Mouse (Mus musculus): Measurements from ENCODE around the gene Il6st. TPM values are rescaled to one million over a fixed set of nuclear protein-coding genes. Genes with fewer than 3 reads are reported as not detected.
A peak's percentile ranks its signal among the peaks of the same experiment; 100 is the strongest.

Gene Il6st
- polyA plus RNA-seq, 1 experiment: 38.1 TPM

GRCm38 (mm10) chr13:112473757-112474755 lies 10.2 kb downstream of the Il6st start:
- Histone ChIP-seq H3K4me3 (ENCODE audit: control insufficient read depth, insufficient read depth, low read length) (no peak overlapping the region), H3K4me1 (replicated peaks; ENCODE audit: control insufficient read depth, insufficient read depth, low read length) (peaks cover 20% of the 10 kb centered on the region), H3K27ac (ENCODE audit: control insufficient read depth, insufficient read depth, low read length) (peak overlapping the region; percentile 22), H3K36me3 (ENCODE audit: control insufficient read depth, insufficient read depth, low read length) (peaks cover 19% of the 10 kb centered on the region), H3K27me3 (ENCODE audit: control insufficient read depth, insufficient read depth, low read length) (no peaks in the 10 kb centered on the region)
- TF ChIP-seq CTCF (IDR thresholded peaks at IDR 0.05; ENCODE audit: borderline replicate concordance, control insufficient read depth, extremely low read depth, insufficient read depth, low read length, poor library complexity) (no peak), POLR2A (IDR thresholded peaks at IDR 0.05; ENCODE audit: control insufficient read depth, extremely low read depth, insufficient read depth, low read length, poor library complexity) (no peak)
- 60% methylated on average over 21 of the region's 21 CpGs for WGBS
- DNase-seq: no peak

- Histone ChIP-seq H3K4me3 (ENCODE audit: control insufficient read depth, insufficient read depth, low read length) (no peak overlapping the region), H3K4me1 (replicated peaks; ENCODE audit: control insufficient read depth, insufficient read depth, low read length) (peaks cover 5% of the 10 kb centered on the region), H3K36me3 (ENCODE audit: control insufficient read depth, insufficient read depth, low read length) (peaks cover 62% of the 10 kb centered on the region), H3K27ac (ENCODE audit: control insufficient read depth, insufficient read depth, low read length) (no peak overlapping the region), H3K27me3 (ENCODE audit: control insufficient read depth, insufficient read depth, low read length) (no peaks in the 10 kb centered on the region)
- 96% methylated on average over 7 of the region's 7 CpGs for WGBS
- TF ChIP-seq CTCF (IDR thresholded peaks at IDR 0.05; ENCODE audit: borderline replicate concordance, control insufficient read depth, extremely low read depth, insufficient read depth, low read length, poor library complexity): no peak
- TF ChIP-seq POLR2A (IDR thresholded peaks at IDR 0.05; ENCODE audit: control insufficient read depth, extremely low read depth, insufficient read depth, low read length, poor library complexity): no peak
- no peak for DNase-seq
These were observed 15.2 kb downstream of the Il6st start for GRCm38 (mm10) chr13:112479032-112479431.

- H3K36me3 ChIP-seq (ENCODE audit: control insufficient read depth, insufficient read depth, low read length): peaks cover 64% of the 10 kb centered on the region
- 94% methylated on average over 15 of the region's 15 CpGs for WGBS
- TF ChIP-seq CTCF (IDR thresholded peaks at IDR 0.05; ENCODE audit: borderline replicate concordance, control insufficient read depth, extremely low read depth, insufficient read depth, low read length, poor library complexity) (no peak), POLR2A (IDR thresholded peaks at IDR 0.05; ENCODE audit: control insufficient read depth, extremely low read depth, insufficient read depth, low read length, poor library complexity) (no peak)
- no peaks in the 10 kb centered on the region for H3K27me3 ChIP-seq (ENCODE audit: control insufficient read depth, insufficient read depth, low read length)
- H3K4me3 ChIP-seq (ENCODE audit: control insufficient read depth, insufficient read depth, low read length): no peak overlapping the region
- no peak overlapping the region for H3K27ac ChIP-seq (ENCODE audit: control insufficient read depth, insufficient read depth, low read length)
- H3K4me1 ChIP-seq (replicated peaks; ENCODE audit: control insufficient read depth, insufficient read depth, low read length): peaks cover 5% of the 10 kb centered on the region; the same call in 1 of the 2 replicates
- no peak for DNase-seq
These were observed 16.1 kb downstream of the Il6st start for GRCm38 (mm10) chr13:112479926-112480325.

- TF ChIP-seq POLR2A (IDR thresholded peaks at IDR 0.05; ENCODE audit: control insufficient read depth, extremely low read depth, insufficient read depth, low read length, poor library complexity) (no peak), CTCF (IDR thresholded peaks at IDR 0.05; ENCODE audit: borderline replicate concordance, control insufficient read depth, extremely low read depth, insufficient read depth, low read length, poor library complexity) (no peak)
- WGBS: 97% methylated on average over 5 of the region's 5 CpGs
- peaks cover 65% of the 10 kb centered on the region for H3K36me3 ChIP-seq (ENCODE audit: control insufficient read depth, insufficient read depth, low read length)
These were observed 18.7 kb downstream of the Il6st start for GRCm38 (mm10) chr13:112482525-112482924.

GRCm38 (mm10) chr13:112483015-112483414 lies 19.1 kb downstream of the Il6st start:
- Histone ChIP-seq H3K27me3 (ENCODE audit: control insufficient read depth, insufficient read depth, low read length) (no peaks in the 10 kb centered on the region), H3K4me1 (replicated peaks; ENCODE audit: control insufficient read depth, insufficient read depth, low read length) (no peaks in the 10 kb centered on the region), H3K36me3 (ENCODE audit: control insufficient read depth, insufficient read depth, low read length) (peaks cover 69% of the 10 kb centered on the region), H3K27ac (ENCODE audit: control insufficient read depth, insufficient read depth, low read length) (no peak overlapping the region), H3K4me3 (ENCODE audit: control insufficient read depth, insufficient read depth, low read length) (no peak overlapping the region)
- WGBS: 93% methylated on average over 7 of the region's 7 CpGs
- DNase-seq: no peak
- TF ChIP-seq POLR2A (IDR thresholded peaks at IDR 0.05; ENCODE audit: control insufficient read depth, extremely low read depth, insufficient read depth, low read length, poor library complexity): no peak
- no peak for TF ChIP-seq CTCF (IDR thresholded peaks at IDR 0.05; ENCODE audit: borderline replicate concordance, control insufficient read depth, extremely low read depth, insufficient read depth, low read length, poor library complexity)

More at GRCm38 (mm10) chr13:112482525-112482924, 18.7 kb downstream of the Il6st start:
- Histone ChIP-seq H3K27ac (ENCODE audit: control insufficient read depth, insufficient read depth, low read length) (no peak overlapping the region), H3K4me1 (replicated peaks; ENCODE audit: control insufficient read depth, insufficient read depth, low read length) (0 out of 2 replicates have a peak, but pooled peaks cover 2% of the 10 kb centered on the region), H3K27me3 (ENCODE audit: control insufficient read depth, insufficient read depth, low read length) (no peaks in the 10 kb centered on the region), H3K4me3 (ENCODE audit: control insufficient read depth, insufficient read depth, low read length) (no peak overlapping the region)
- DNase-seq: no peak

- no peaks in the 10 kb centered on the region for H3K4me1 ChIP-seq (replicated peaks; ENCODE audit: control insufficient read depth, insufficient read depth, low read length)
- no peak for DNase-seq
- peaks cover 75% of the 10 kb centered on the region for H3K36me3 ChIP-seq (ENCODE audit: control insufficient read depth, insufficient read depth, low read length)
- no peak overlapping the region for H3K4me3 ChIP-seq (ENCODE audit: control insufficient read depth, insufficient read depth, low read length)
- no peaks in the 10 kb centered on the region for H3K27me3 ChIP-seq (ENCODE audit: control insufficient read depth, insufficient read depth, low read length)
- WGBS: 97% methylated on average over 5 of the region's 5 CpGs
- TF ChIP-seq CTCF (IDR thresholded peaks at IDR 0.05; ENCODE audit: borderline replicate concordance, control insufficient read depth, extremely low read depth, insufficient read depth, low read length, poor library complexity) (no peak), POLR2A (IDR thresholded peaks at IDR 0.05; ENCODE audit: control insufficient read depth, extremely low read depth, insufficient read depth, low read length, poor library complexity) (no peak)
- H3K27ac ChIP-seq (ENCODE audit: control insufficient read depth, insufficient read depth, low read length): no peak overlapping the region
These were observed 22.4 kb downstream of the Il6st start for GRCm38 (mm10) chr13:112486236-112486635.
